Mouse (Mus musculus): Measurements from ENCODE around the gene Farp1.

DNA sequence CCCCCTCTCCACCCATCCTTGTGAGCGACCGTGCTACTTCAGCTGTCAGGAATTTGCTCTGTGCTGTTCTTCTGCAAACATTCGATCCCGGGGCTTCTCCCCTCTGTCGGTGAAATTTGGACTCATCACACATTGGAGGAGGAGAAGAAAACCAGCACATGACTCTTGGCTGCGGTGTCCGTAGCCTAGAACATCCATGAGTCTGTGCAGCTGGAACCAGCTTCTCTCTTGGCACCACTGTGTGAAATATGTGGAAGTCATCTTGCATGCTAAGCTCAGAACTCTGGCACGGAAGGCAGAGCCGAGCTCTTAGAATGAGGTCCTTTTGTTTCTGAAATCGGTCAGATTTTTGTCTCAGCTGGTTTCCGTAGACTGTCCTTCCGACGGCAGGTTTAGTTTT lies 156.7 kb downstream of the Farp1 start:
- TF ChIP-seq CTCF (conservative IDR thresholded peaks at IDR 0.05; ENCODE audit: insufficient read depth, insufficient read length, low read depth, low read length) (no peak), POLR2A (IDR thresholded peaks at IDR 0.05; ENCODE audit: low read depth, low read length) (no peak)
